Mouse (Mus musculus) hindbrain, embryonic 14.5 days (tissue): ENCODE results near the gene Dnajc12. TPM values are rescaled to one million over a fixed set of nuclear protein-coding genes. Genes with fewer than 3 reads are reported as not detected.
A peak's percentile ranks its signal among the peaks of the same experiment; 100 is the strongest.
"Not testable (repeated sequence)": the region's sequence is repeated elsewhere in the genome, so short reads cannot be mapped to it uniquely, and the experiment has no call there.

Experiments used
- ATAC-seq: fragments of 200-750 bp; cut with Nextera tagmentation; 2 replicates; pipeline ENCODE4 v1.8.0; 2017; ENCODE audit warnings: moderate number of reproducible peaks, mild to moderate bottlenecking, moderate TSS enrichment, moderate library complexity; ENCODE audit not compliant: low FRiP score
- DNase-seq: peaks from one replicate; pipeline ENCODE4 v3.0.0-alpha.2; 2015; ENCODE audit warnings: low spot score
- H3K27ac ChIP-seq: fragments of 300-500 bp; sonication (generic); 2 replicates; pipeline ENCODE4 v1.5.1; 2014; ENCODE audit warnings: mild to moderate bottlenecking, moderate library complexity
- H3K27me3 ChIP-seq: fragments of 300-500 bp; sonication (generic); 2 replicates; pipeline ENCODE4 v1.6.1; 2014; ENCODE audit warnings: mild to moderate bottlenecking, low read length, mixed read lengths; ENCODE audit not compliant: control insufficient read depth, insufficient read depth
- H3K36me3 ChIP-seq: fragments of 300-500 bp; sonication (generic); replicated peaks from 2 replicates; pipeline ENCODE4 v1.6.1; 2014; ENCODE audit not compliant: control insufficient read depth, insufficient read depth
- H3K4me1 ChIP-seq: fragments of 300-500 bp; sonication (generic); replicated peaks from 2 replicates; pipeline ENCODE4 v1.6.1; 2014; ENCODE audit warnings: antibody characterized with exemption, low read length, mixed read lengths; ENCODE audit not compliant: control insufficient read depth, insufficient read depth
- H3K4me2 ChIP-seq: fragments of 300-500 bp; sonication (generic); replicated peaks from 2 replicates; pipeline ENCODE4 v1.6.1; 2014; ENCODE audit warnings: mild to moderate bottlenecking, moderate library complexity
- H3K4me3 ChIP-seq: fragments of 300-500 bp; sonication (generic); replicated peaks from 2 replicates; pipeline ENCODE4 v1.5.1; 2014; ENCODE audit warnings: mild to moderate bottlenecking, low read length
- H3K9ac ChIP-seq: fragments of 300-500 bp; sonication (generic); 2 replicates; pipeline ENCODE4 v1.6.1; 2014
- H3K9me3 ChIP-seq: fragments of 300-500 bp; sonication (generic); 2 replicates; pipeline ENCODE4 v1.6.1; 2016; ENCODE audit warnings: low read length; ENCODE audit not compliant: control insufficient read depth
- WGBS: fragments of 180-500 bp; shearing (Covaris S2); extraction: QIAGEN DNeasy Blood & Tissue Kit; methylation state at CpG from one replicate; pipeline ENCODE4 v1.1.7; 2014; 5-methylcytosine and 5-hydroxymethylcytosine counted together
- polyA plus RNA-seq: library from polyadenylated mRNA; unstranded; fragments of >200 nt; fragmentation: Nextera tagmentation; extraction: Ambion mirVana; gene quantifications from 2 replicates; pipeline ENCODE4 v1.2.1, GENCODE M21; 2014

The Dnajc12 gene
- polyA plus RNA-seq, 1 experiment from 2014 or later: 23.4 TPM

DNA sequence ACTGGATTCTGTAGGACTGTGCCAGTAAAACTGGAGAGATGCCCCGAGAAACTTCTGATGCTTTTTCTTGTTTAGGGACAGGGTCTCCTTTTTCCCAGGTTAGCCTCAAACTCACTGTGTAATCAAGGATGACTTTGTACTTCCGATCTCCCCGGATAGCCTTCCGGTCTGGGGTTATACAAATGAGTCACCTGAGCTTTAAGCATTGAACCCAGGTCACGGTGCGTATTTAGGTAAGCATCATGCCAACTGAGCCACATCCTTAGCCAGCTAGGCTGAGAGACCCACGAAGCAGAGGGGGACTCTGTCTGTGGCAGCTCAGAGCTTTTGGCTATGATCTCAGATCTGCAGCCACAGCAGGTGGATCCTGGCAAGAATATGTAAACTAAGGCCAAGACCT lies 31.6 kb upstream of the Dnajc12 start:
- Histone ChIP-seq H3K27me3 (no peaks in the 10 kb centered on the region), H3K9me3 (no peaks in the 10 kb centered on the region), H3K9ac (no peak overlapping the region), H3K27ac (no peak overlapping the region), H3K4me1 (no peaks in the 10 kb centered on the region), H3K36me3 (no peaks in the 10 kb centered on the region), H3K4me2 (no peak overlapping the region), H3K4me3 (no peak overlapping the region)
- ATAC-seq (no peak), DNase-seq (no peak)
- 93% methylated on average over 7 of the region's 7 CpGs for WGBS

- 86% methylated on average over 7 of the region's 7 CpGs for WGBS
- not testable (repeated sequence) for H3K4me1 ChIP-seq, H3K4me3 ChIP-seq, H3K9me3 ChIP-seq, ATAC-seq, H3K27ac ChIP-seq, H3K36me3 ChIP-seq, H3K9ac ChIP-seq, H3K4me2 ChIP-seq, H3K27me3 ChIP-seq, DNase-seq
These were observed 31.1 kb upstream of the Dnajc12 start for GRCm38 (mm10) chr10:63351099-63351498.

GRCm38 (mm10) chr10:63352111-63352510 lies 30.1 kb upstream of the Dnajc12 start:
- H3K4me2 ChIP-seq: no peak overlapping the region
- no peaks in the 10 kb centered on the region for H3K36me3 ChIP-seq
- ATAC-seq: no peak
- DNase-seq: no peak
- no peak overlapping the region for H3K4me3 ChIP-seq
- no peak overlapping the region for H3K27ac ChIP-seq
- H3K9me3 ChIP-seq: no peaks in the 10 kb centered on the region
- WGBS: 86% methylated on average over 5 of the region's 5 CpGs
- no peaks in the 10 kb centered on the region for H3K27me3 ChIP-seq
- H3K9ac ChIP-seq: no peak overlapping the region
- no peaks in the 10 kb centered on the region for H3K4me1 ChIP-seq

DNA sequence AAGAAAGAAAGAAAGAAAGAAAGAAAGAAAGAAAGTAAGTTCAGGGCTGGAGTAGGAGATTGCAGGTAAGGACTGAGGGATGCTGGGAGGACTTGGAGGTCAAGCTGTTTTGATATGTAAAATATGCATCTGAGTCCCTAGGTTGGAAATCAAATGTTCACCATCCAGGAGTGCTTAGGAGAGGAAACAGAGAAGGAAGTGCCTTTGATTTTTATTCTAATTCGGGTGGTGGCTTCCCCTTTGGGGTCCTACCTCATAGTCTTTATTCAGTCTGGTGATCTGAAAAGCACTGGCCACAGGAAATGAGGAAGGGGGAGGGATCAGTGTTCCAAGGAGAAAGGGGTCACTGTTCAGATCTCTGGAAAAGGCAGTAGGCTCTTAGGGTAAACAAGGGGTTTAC lies 21.7 kb upstream of the Dnajc12 start:
- H3K4me1 ChIP-seq: no peaks in the 10 kb centered on the region
- H3K36me3 ChIP-seq: no peaks in the 10 kb centered on the region
- no peak overlapping the region for H3K4me3 ChIP-seq
- ATAC-seq (no peak), DNase-seq (no peak)
- no peak overlapping the region for H3K4me2 ChIP-seq
- no peaks in the 10 kb centered on the region for H3K9me3 ChIP-seq
- no peak overlapping the region for H3K9ac ChIP-seq
- WGBS: 67% methylated on average over 1 of the region's 1 CpGs
- H3K27ac ChIP-seq: no peak overlapping the region
- H3K27me3 ChIP-seq: no peaks in the 10 kb centered on the region

- no peaks in the 10 kb centered on the region for H3K27me3 ChIP-seq
- no peak overlapping the region for H3K4me3 ChIP-seq
- no peak overlapping the region for H3K27ac ChIP-seq
- H3K4me1 ChIP-seq: no peaks in the 10 kb centered on the region
- DNase-seq (no peak), ATAC-seq (no peak)
- no peaks in the 10 kb centered on the region for H3K36me3 ChIP-seq
- H3K4me2 ChIP-seq: no peak overlapping the region
- H3K9me3 ChIP-seq: no peaks in the 10 kb centered on the region
- 53% methylated on average over 7 of the region's 7 CpGs for WGBS
- no peak overlapping the region for H3K9ac ChIP-seq
These were observed 16.3 kb upstream of the Dnajc12 start for GRCm38 (mm10) chr10:63365918-63366455.

- Histone ChIP-seq H3K27me3 (no peaks in the 10 kb centered on the region), H3K36me3 (no peaks in the 10 kb centered on the region), H3K4me2 (no peak overlapping the region), H3K9ac (no peak overlapping the region), H3K27ac (no peak overlapping the region), H3K9me3 (no peaks in the 10 kb centered on the region), H3K4me3 (no peak overlapping the region), H3K4me1 (no peaks in the 10 kb centered on the region)
- no peak for ATAC-seq
- WGBS: 74% methylated on average over 6 of the region's 6 CpGs
- no peak for DNase-seq
These were observed 14.9 kb upstream of the Dnajc12 start for GRCm38 (mm10) chr10:63367386-63367785.

GRCm38 (mm10) chr10:63368041-63368440 lies 14.2 kb upstream of the Dnajc12 start:
- no peaks in the 10 kb centered on the region for H3K36me3 ChIP-seq
- no peak for DNase-seq
- H3K4me3 ChIP-seq: no peak overlapping the region
- H3K27me3 ChIP-seq: no peaks in the 10 kb centered on the region
- H3K4me1 ChIP-seq: no peaks in the 10 kb centered on the region
- 76% methylated on average over 3 of the region's 3 CpGs for WGBS
- no peak overlapping the region for H3K9ac ChIP-seq
- no peak overlapping the region for H3K4me2 ChIP-seq
- H3K9me3 ChIP-seq: no peaks in the 10 kb centered on the region
- peak; percentile 21; the same call in 1 of the 2 replicates for ATAC-seq
- no peak overlapping the region for H3K27ac ChIP-seq

GRCm38 (mm10) chr10:63376303-63376702 lies 5.9 kb upstream of the Dnajc12 start:
- Histone ChIP-seq H3K4me2 (no peak overlapping the region), H3K9ac (no peak overlapping the region), H3K9me3 (no peaks in the 10 kb centered on the region), H3K27ac (no peak overlapping the region), H3K4me1 (peaks cover under 1% of the 10 kb centered on the region; the same call in 1 of the 2 replicates), H3K36me3 (no peaks in the 10 kb centered on the region), H3K27me3 (peaks cover 9% of the 10 kb centered on the region), H3K4me3 (no peak overlapping the region)
- DNase-seq (no peak), ATAC-seq (no peak)
- 85% methylated on average over 5 of the region's 5 CpGs for WGBS

GRCm38 (mm10) chr10:63377468-63377867 lies 4.8 kb upstream of the Dnajc12 start:
- no peak overlapping the region for H3K9ac ChIP-seq
- peak; percentile 84 for DNase-seq
- H3K9me3 ChIP-seq: no peaks in the 10 kb centered on the region
- no peak overlapping the region for H3K27ac ChIP-seq
- peaks cover 9% of the 10 kb centered on the region for H3K27me3 ChIP-seq
- H3K4me1 ChIP-seq: peaks cover 8% of the 10 kb centered on the region
- H3K4me3 ChIP-seq: no peak overlapping the region
- no peak overlapping the region for H3K4me2 ChIP-seq
- 20% methylated on average over 9 of the region's 9 CpGs for WGBS
- peak; percentile 22; the same call in 1 of the 2 replicates for ATAC-seq
- H3K36me3 ChIP-seq: no peaks in the 10 kb centered on the region
